Mouse (Mus musculus): Measurements from ENCODE around the gene Cel.
A peak's percentile ranks its signal among the peaks of the same experiment; 100 is the strongest.

The Cel gene

GRCm38 (mm10) chr2:28585043-28585571, 21.9 kb upstream of the Cel start:
- peak; percentile 85 to 88 for DNase-seq

GRCm38 (mm10) chr2:28583651-28584050, 20.4 kb upstream of the Cel start, which contains the start of gene Gtf3c5:
Gtf3c5 (minus strand) TSS chr2:28583751.
- no peak for DNase-seq

GRCm38 (mm10) chr2:28582647-28583353, 19.6 kb upstream of the Cel start:
- DNase-seq = peak; percentile 93 to 94

GRCm38 (mm10) chr2:28578003-28578402, 14.8 kb upstream of the Cel start:
- DNase-seq = peak; percentile 36 to 43

- no peak for DNase-seq
Observed at GRCm38 (mm10) chr2:28576815-28577214, 13.6 kb upstream of the Cel start.

- DNase-seq = no peak
Observed at GRCm38 (mm10) chr2:28575341-28575740, 12.1 kb upstream of the Cel start.

- no peak for DNase-seq
Observed at GRCm38 (mm10) chr2:28569903-28570302, 6.7 kb upstream of the Cel start.

- DNase-seq = peak; percentile 36 to 55
Observed at GRCm38 (mm10) chr2:28566545-28566944, 3.3 kb upstream of the Cel start.

GRCm38 (mm10) chr2:28564380-28564779, 1.2 kb upstream of the Cel start:
- no peak for DNase-seq

- no peak for DNase-seq
Observed at GRCm38 (mm10) chr2:28563830-28564229, 627 bp upstream of the Cel start.

- no peak for DNase-seq
Observed at GRCm38 (mm10) chr2:28557452-28557851, 5.8 kb downstream of the Cel start.

- DNase-seq = no peak
Observed at GRCm38 (mm10) chr2:28552301-28552700, 10.9 kb downstream of the Cel start.

GRCm38 (mm10) chr2:28549157-28549556, 14.0 kb downstream of the Cel start:
- no peak for DNase-seq

GRCm38 (mm10) chr2:28547237-28548172, 15.7 kb downstream of the Cel start:
- DNase-seq = peak; percentile 90

- no peak for DNase-seq
Observed at GRCm38 (mm10) chr2:28546560-28546959, 16.6 kb downstream of the Cel start.

GRCm38 (mm10) chr2:28545976-28546375, 17.2 kb downstream of the Cel start:
- no peak for DNase-seq

- no peak for DNase-seq
Observed at GRCm38 (mm10) chr2:28543894-28544293, 19.3 kb downstream of the Cel start.

- DNase-seq = no peak
Observed at GRCm38 (mm10) chr2:28540587-28541227, 22.5 kb downstream of the Cel start.

GRCm38 (mm10) chr2:28539949-28540348, 23.3 kb downstream of the Cel start:
- no peak for DNase-seq

- DNase-seq = peak; percentile 71 to 82
Observed at GRCm38 (mm10) chr2:28539206-28539605, 24.0 kb downstream of the Cel start.

- no peak for DNase-seq
Observed at GRCm38 (mm10) chr2:28538817-28539128, 24.4 kb downstream of the Cel start.

- no peak for DNase-seq
Observed at GRCm38 (mm10) chr2:28537995-28538816, 25.0 kb downstream of the Cel start.

GRCm38 (mm10) chr2:28537634-28537920, 25.6 kb downstream of the Cel start:
- DNase-seq = no peak
